Mouse (Mus musculus): ENCODE results near the gene Gm10272. TPM values are rescaled to one million over a fixed set of nuclear protein-coding genes. Genes with fewer than 3 reads are reported as not detected.
"Not testable (repeated sequence)": the region's sequence is repeated elsewhere in the genome, so short reads cannot be mapped to it uniquely, and the experiment has no call there.

Gm10272 gene
- polyA plus RNA-seq, 1 experiment from 2014 or later = not detected

DNA sequence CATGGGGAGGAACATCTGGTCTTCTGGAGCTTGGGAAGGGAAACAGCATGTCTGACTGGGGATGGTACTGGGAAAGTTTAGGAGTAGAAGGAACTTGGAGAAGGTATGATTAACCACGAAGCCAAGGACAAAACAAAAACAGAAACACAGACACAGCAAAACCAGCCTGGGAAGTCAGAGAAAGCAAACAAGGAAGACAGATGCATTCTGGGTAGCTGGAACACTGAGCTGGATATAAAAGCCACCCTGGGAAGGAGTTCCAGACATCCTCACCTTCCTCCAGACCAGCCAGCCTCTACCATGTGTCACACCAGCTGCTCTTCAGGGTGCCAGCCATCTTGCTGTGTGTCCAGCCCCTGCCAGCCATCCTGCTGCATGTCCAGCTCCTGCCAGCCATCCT, 9.1 kb downstream of the Gm10272 start, which contains the start of gene Gm10142:
Gm10142 (plus strand) TSS at position 301 of the 400 bp plus-strand sequence.
- no peak for ATAC-seq (ENCODE audit: low FRiP score)

GRCm38 (mm10) chr10:77720299-77720698, 13.9 kb downstream of the Gm10272 start, which contains the start of gene Krtap12-1:
Krtap12-1 (plus strand) TSS chr10:77720599.
- not testable (repeated sequence) for H3K4me2 ChIP-seq; DNase-seq (ENCODE audit: low spot score, missing footprints); H3K4me3 ChIP-seq (ENCODE audit: low read depth, low read length); H3K4me1 ChIP-seq (ENCODE audit: control insufficient read depth, insufficient read depth, low read length); H3K27ac ChIP-seq (ENCODE audit: low read depth, low read length); H3K9ac ChIP-seq (ENCODE audit: low read length); ATAC-seq (ENCODE audit: low FRiP score); H3K27me3 ChIP-seq (ENCODE audit: control insufficient read depth, insufficient read depth, low read length); H3K36me3 ChIP-seq (ENCODE audit: control insufficient read depth, insufficient read depth, low read length); H3K9me3 ChIP-seq (ENCODE audit: control insufficient read depth, low read length)
- WGBS = 82% methylated on average over 1 of the region's 1 CpGs

More for the DNA sequence above, 9.1 kb downstream of the Gm10272 start, which contains the start of gene Gm10142:
- Histone ChIP-seq H3K27me3 (ENCODE audit: control insufficient read depth, insufficient read depth, low read length) (no peaks in the 10 kb centered on the region), H3K4me1 (ENCODE audit: control insufficient read depth, insufficient read depth, low read length) (no peaks in the 10 kb centered on the region), H3K9me3 (ENCODE audit: control insufficient read depth, low read length) (no peaks in the 10 kb centered on the region), H3K4me2 (no peak within 1 kb of the TSS), H3K9ac (ENCODE audit: low read length) (no peak within 1 kb of the TSS), H3K4me3 (ENCODE audit: low read depth, low read length) (no peak within 1 kb of the TSS), H3K36me3 (ENCODE audit: control insufficient read depth, insufficient read depth, low read length) (no peaks in the 10 kb centered on the region), H3K27ac (ENCODE audit: low read depth, low read length) (no peak within 1 kb of the TSS)
- WGBS = 90% methylated on average over 1 of the region's 1 CpGs
- DNase-seq (ENCODE audit: low spot score, missing footprints) = no peak

- ATAC-seq (ENCODE audit: low FRiP score) = no peak
- WGBS = 75% methylated on average over 8 of the region's 8 CpGs
- no peaks in the 10 kb centered on the region for H3K4me1 ChIP-seq (ENCODE audit: control insufficient read depth, insufficient read depth, low read length)
- H3K27me3 ChIP-seq (ENCODE audit: control insufficient read depth, insufficient read depth, low read length) = no peaks in the 10 kb centered on the region
- no peak overlapping the region for H3K4me2 ChIP-seq
- H3K36me3 ChIP-seq (ENCODE audit: control insufficient read depth, insufficient read depth, low read length) = no peaks in the 10 kb centered on the region
- no peak for DNase-seq (ENCODE audit: low spot score, missing footprints)
- no peak overlapping the region for H3K9ac ChIP-seq (ENCODE audit: low read length)
- H3K9me3 ChIP-seq (ENCODE audit: control insufficient read depth, low read length) = no peaks in the 10 kb centered on the region
- H3K27ac ChIP-seq (ENCODE audit: low read depth, low read length) = no peak overlapping the region
- no peak overlapping the region for H3K4me3 ChIP-seq (ENCODE audit: low read depth, low read length)
These were observed 18.4 kb downstream of the Gm10272 start for GRCm38 (mm10) chr10:77724855-77725254.

DNA sequence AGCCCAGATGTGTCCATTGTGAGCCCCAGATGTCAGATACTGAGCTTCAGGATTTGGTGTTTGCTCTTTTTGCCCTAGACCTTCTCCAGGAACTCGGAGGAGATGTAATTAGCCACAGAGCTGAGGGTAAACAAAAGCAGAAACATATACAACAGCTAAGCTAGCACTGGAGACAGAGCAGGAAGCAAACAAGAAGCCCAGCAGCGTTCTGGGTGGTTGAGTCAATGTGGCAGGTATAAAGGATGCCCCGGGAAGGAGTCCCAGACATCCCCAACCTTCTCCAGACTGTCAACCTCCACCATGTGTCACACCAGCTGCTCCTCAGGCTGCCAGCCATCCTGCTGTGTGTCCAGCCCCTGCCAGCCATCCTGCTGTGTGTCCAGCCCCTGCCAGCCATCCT, 19.8 kb downstream of the Gm10272 start, which contains the start of gene Gm10100:
Gm10100 (plus strand) TSS at position 301 of the 400 bp plus-strand sequence.
- ATAC-seq (ENCODE audit: low FRiP score) (no peak), DNase-seq (ENCODE audit: low spot score, missing footprints) (no peak)
- no peaks in the 10 kb centered on the region for H3K27me3 ChIP-seq (ENCODE audit: control insufficient read depth, insufficient read depth, low read length)
- 44% methylated on average over 3 of the region's 3 CpGs for WGBS
- H3K27ac ChIP-seq (ENCODE audit: low read depth, low read length) = no peak within 1 kb of the TSS
- H3K36me3 ChIP-seq (ENCODE audit: control insufficient read depth, insufficient read depth, low read length) = no peaks in the 10 kb centered on the region
- no peaks in the 10 kb centered on the region for H3K4me1 ChIP-seq (ENCODE audit: control insufficient read depth, insufficient read depth, low read length)
- H3K4me3 ChIP-seq (ENCODE audit: low read depth, low read length) = no peak within 1 kb of the TSS
- no peaks in the 10 kb centered on the region for H3K9me3 ChIP-seq (ENCODE audit: control insufficient read depth, low read length)
- H3K4me2 ChIP-seq = no peak within 1 kb of the TSS
- no peak within 1 kb of the TSS for H3K9ac ChIP-seq (ENCODE audit: low read length)

DNA sequence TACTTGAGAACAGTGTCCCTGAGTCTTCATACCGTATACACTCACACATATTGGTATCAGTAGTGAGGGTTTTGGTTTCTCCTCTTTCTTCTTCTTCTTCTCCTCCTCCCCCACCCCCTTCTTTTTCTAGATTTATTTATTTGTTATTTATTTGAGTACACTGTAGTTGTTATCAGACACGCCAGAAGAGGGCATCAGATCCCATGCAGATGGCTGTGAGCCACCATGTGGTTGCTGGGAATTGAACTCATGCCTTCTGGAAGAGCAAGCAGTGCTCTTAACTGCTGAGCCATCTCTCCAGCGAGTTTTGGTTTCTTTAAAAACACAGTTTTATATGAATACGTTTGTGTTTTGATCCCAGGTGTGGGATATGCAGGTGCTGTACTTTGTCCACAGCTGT, 21.9 kb downstream of the Gm10272 start:
- Histone ChIP-seq H3K4me3 (ENCODE audit: low read depth, low read length) (no peak overlapping the region), H3K4me2 (no peak overlapping the region), H3K9ac (ENCODE audit: low read length) (no peak overlapping the region), H3K27ac (ENCODE audit: low read depth, low read length) (no peak overlapping the region), H3K27me3 (ENCODE audit: control insufficient read depth, insufficient read depth, low read length) (no peaks in the 10 kb centered on the region), H3K4me1 (ENCODE audit: control insufficient read depth, insufficient read depth, low read length) (no peaks in the 10 kb centered on the region), H3K36me3 (ENCODE audit: control insufficient read depth, insufficient read depth, low read length) (no peaks in the 10 kb centered on the region), H3K9me3 (ENCODE audit: control insufficient read depth, low read length) (no peaks in the 10 kb centered on the region)
- DNase-seq (ENCODE audit: low spot score, missing footprints) (no peak), ATAC-seq (ENCODE audit: low FRiP score) (no peak)
- WGBS = 63% methylated on average over 4 of the region's 4 CpGs

DNA sequence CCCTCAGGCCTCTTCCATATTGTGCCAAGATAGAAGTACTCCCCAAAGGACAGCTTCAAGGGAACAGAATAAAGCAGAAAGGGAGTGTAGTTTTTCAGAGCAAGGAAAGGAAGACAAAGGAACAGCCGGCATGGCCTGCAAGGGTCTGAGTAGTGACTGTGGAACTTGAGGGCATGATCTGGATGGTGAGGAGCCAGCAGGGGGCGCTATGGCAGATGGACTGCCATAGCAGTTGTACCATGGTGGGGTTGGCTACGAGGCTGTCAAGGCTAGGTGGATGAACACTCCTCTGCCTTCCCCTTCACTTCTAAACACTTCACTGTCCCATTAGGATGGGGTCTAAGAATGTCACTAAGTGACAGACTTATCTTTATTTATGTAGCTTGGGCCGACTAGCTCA, 22.8 kb downstream of the Gm10272 start:
- Histone ChIP-seq H3K9ac (ENCODE audit: low read length) (no peak overlapping the region), H3K36me3 (ENCODE audit: control insufficient read depth, insufficient read depth, low read length) (no peaks in the 10 kb centered on the region), H3K9me3 (ENCODE audit: control insufficient read depth, low read length) (no peaks in the 10 kb centered on the region), H3K4me3 (ENCODE audit: low read depth, low read length) (no peak overlapping the region), H3K27ac (ENCODE audit: low read depth, low read length) (no peak overlapping the region), H3K27me3 (ENCODE audit: control insufficient read depth, insufficient read depth, low read length) (no peaks in the 10 kb centered on the region), H3K4me1 (ENCODE audit: control insufficient read depth, insufficient read depth, low read length) (no peaks in the 10 kb centered on the region), H3K4me2 (no peak overlapping the region)
- ATAC-seq (ENCODE audit: low FRiP score) (no peak), DNase-seq (ENCODE audit: low spot score, missing footprints) (no peak)
- WGBS = 52% methylated on average over 4 of the region's 4 CpGs

GRCm38 (mm10) chr10:77735928-77736327, 29.5 kb downstream of the Gm10272 start:
- H3K4me3 ChIP-seq (ENCODE audit: low read depth, low read length) = no peak overlapping the region
- H3K27ac ChIP-seq (ENCODE audit: low read depth, low read length) = no peak overlapping the region
- no peak for DNase-seq (ENCODE audit: low spot score, missing footprints)
- 0 out of 2 replicates have a peak, but pooled peaks cover 3% of the 10 kb centered on the region for H3K4me1 ChIP-seq (ENCODE audit: control insufficient read depth, insufficient read depth, low read length)
- no peaks in the 10 kb centered on the region for H3K27me3 ChIP-seq (ENCODE audit: control insufficient read depth, insufficient read depth, low read length)
- no peak for ATAC-seq (ENCODE audit: low FRiP score)
- H3K4me2 ChIP-seq = no peak overlapping the region
- no peak overlapping the region for H3K9ac ChIP-seq (ENCODE audit: low read length)
- no peaks in the 10 kb centered on the region for H3K9me3 ChIP-seq (ENCODE audit: control insufficient read depth, low read length)
- WGBS = 96% methylated on average over 1 of the region's 1 CpGs
- no peaks in the 10 kb centered on the region for H3K36me3 ChIP-seq (ENCODE audit: control insufficient read depth, insufficient read depth, low read length)

- ATAC-seq (ENCODE audit: low FRiP score) = no peak
- Histone ChIP-seq H3K27ac (ENCODE audit: low read depth, low read length) (no peak overlapping the region), H3K4me3 (ENCODE audit: low read depth, low read length) (no peak overlapping the region), H3K4me2 (no peak overlapping the region), H3K9me3 (ENCODE audit: control insufficient read depth, low read length) (no peaks in the 10 kb centered on the region), H3K36me3 (ENCODE audit: control insufficient read depth, insufficient read depth, low read length) (no peaks in the 10 kb centered on the region), H3K9ac (ENCODE audit: low read length) (no peak overlapping the region), H3K4me1 (ENCODE audit: control insufficient read depth, insufficient read depth, low read length) (0 out of 2 replicates have a peak, but pooled peaks cover 3% of the 10 kb centered on the region), H3K27me3 (ENCODE audit: control insufficient read depth, insufficient read depth, low read length) (no peaks in the 10 kb centered on the region)
- DNase-seq (ENCODE audit: low spot score, missing footprints) = no peak
- WGBS = 95% methylated on average over 4 of the region's 4 CpGs
These were observed 32.5 kb downstream of the Gm10272 start for GRCm38 (mm10) chr10:77738929-77739328.

DNA sequence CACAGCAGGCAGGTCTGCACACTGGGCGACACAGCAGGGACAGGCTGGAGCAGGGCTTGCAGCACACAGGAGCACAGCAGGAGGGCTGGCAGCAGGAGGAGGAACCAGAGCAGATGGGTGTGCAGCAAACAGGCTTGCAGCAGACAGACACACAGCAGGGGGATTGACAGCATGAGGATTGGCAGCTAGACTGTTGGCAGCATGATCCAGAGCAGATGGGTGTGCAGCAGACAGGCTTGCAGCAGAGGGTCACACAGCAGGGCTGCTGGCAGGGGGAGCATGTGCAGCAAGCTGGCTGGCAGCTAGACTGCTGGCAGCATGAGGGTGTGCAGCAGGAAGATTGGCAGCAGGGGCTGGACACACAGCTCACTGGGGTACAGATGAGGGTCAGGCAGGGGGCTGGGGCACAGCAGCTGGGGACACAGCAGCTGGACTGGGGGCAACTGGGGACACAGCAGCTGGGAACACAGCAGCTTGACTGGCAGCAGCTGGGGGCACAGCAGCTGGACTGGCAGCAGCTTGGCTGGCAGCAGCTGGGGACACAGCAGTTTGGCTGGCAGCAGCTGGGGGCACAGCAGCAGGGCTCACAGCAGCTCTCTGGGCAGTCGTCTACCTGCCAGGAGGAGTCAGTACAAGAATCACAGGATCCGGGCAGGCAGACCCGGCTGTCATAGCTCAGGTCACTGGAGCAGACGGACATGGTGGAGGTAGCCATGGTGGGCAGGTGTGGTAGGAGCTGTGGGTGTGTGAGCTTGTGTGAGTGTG, 35.7 kb downstream of the Gm10272 start, which contains the start of gene Gm18596:
Gm18596 (minus strand) TSS at position 715 of the 765 bp plus-strand sequence.
- H3K9ac ChIP-seq (ENCODE audit: low read length); H3K4me2 ChIP-seq; H3K27me3 ChIP-seq (ENCODE audit: control insufficient read depth, insufficient read depth, low read length); DNase-seq (ENCODE audit: low spot score, missing footprints); H3K4me1 ChIP-seq (ENCODE audit: control insufficient read depth, insufficient read depth, low read length); H3K36me3 ChIP-seq (ENCODE audit: control insufficient read depth, insufficient read depth, low read length); H3K4me3 ChIP-seq (ENCODE audit: low read depth, low read length); H3K9me3 ChIP-seq (ENCODE audit: control insufficient read depth, low read length); ATAC-seq (ENCODE audit: low FRiP score); H3K27ac ChIP-seq (ENCODE audit: low read depth, low read length): not testable (repeated sequence)
- WGBS = 68% methylated on average over 4 of the region's 5 CpGs

All from midbrain, embryonic 11.5 days (tissue).